Mouse (Mus musculus) layer of hippocampus, adult 11-12 months (tissue): Measurements from ENCODE around the gene Yipf1.

Experiments used
- DNase-seq: peaks from one replicate; pipeline ENCODE4 v3.0.0; 2022; ENCODE audit warnings: low spot score

Yipf1 gene

DNA sequence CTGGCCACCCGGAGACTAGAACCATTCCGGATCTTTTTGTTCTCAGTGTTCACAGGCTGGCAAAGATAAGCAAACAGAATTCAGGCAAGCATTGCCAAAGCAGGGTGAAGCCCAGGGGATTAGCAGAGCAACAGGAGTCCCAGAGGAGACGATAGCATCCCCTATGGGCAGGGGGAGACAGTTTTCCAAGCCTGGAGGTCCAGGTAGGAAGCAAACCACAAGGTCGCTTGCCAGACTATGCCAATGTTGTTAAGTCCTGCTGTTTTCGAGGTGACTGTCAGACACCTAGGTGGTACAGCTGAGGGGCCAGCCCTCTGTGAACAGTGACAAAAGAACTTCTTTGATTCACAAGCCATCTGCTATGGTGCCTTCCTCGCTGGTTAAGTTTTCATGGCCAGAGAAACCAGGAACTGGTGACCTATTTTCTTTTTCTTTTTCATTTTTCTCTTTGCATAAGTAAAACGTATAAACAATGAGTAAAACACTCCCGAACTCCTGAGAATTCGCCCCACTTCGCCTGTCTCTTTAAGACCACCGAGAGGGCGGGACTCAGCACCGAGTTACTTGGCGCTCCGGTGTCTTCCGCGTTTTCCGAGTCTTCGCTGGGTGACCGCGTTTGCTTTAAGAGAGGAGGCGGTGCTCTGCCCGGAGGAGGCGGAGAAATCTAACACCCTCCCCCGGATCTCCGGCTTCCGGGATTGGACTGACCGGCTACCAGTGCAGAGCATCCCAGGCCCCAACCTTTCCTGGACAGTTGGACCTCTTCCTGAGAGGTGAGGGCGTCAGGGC is at the start of gene Yipf1:
Yipf1 (plus strand) TSS at position 674 of the 789 bp plus-strand sequence.
- DNase-seq = peak; percentile 89

DNA sequence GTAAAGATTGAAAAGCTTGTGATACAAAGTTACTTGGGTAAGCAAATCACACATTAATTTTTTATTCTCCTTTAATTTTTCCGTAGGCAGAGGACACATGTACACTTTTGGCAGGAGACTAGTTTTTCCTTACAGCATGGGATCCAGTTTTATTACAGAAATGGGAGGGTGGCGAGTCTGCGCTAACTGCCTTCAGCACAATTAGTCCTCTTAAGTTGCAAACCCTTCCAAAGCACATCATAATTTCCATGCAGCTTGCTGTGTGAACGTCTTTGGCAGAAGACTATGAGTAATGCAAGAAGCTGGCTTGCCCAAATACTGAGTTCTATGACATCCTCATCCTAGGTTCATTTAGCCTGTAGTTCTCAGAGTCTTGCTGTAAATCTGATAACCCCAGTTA is 40.5 kb upstream of the Yipf1 start:
- no peak for DNase-seq

GRCm38 (mm10) chr4:107274511-107274910 is 39.7 kb upstream of the Yipf1 start:
- DNase-seq = no peak

GRCm38 (mm10) chr4:107278188-107278707 is 35.9 kb upstream of the Yipf1 start:
- no peak for DNase-seq

- no peak for DNase-seq
Observed at GRCm38 (mm10) chr4:107280843-107281475, 33.2 kb upstream of the Yipf1 start.

- no peak for DNase-seq
Observed at GRCm38 (mm10) chr4:107285446-107286200, 28.5 kb upstream of the Yipf1 start.

- DNase-seq = no peak
Observed at GRCm38 (mm10) chr4:107286386-107286785, 27.8 kb upstream of the Yipf1 start.

- DNase-seq = no peak
Observed at GRCm38 (mm10) chr4:107287517-107287916, 26.6 kb upstream of the Yipf1 start.

- DNase-seq = peak; percentile 26
Observed at GRCm38 (mm10) chr4:107291611-107292272, 22.4 kb upstream of the Yipf1 start.

- no peak for DNase-seq
Observed at GRCm38 (mm10) chr4:107292273-107292662, 21.9 kb upstream of the Yipf1 start.

DNA sequence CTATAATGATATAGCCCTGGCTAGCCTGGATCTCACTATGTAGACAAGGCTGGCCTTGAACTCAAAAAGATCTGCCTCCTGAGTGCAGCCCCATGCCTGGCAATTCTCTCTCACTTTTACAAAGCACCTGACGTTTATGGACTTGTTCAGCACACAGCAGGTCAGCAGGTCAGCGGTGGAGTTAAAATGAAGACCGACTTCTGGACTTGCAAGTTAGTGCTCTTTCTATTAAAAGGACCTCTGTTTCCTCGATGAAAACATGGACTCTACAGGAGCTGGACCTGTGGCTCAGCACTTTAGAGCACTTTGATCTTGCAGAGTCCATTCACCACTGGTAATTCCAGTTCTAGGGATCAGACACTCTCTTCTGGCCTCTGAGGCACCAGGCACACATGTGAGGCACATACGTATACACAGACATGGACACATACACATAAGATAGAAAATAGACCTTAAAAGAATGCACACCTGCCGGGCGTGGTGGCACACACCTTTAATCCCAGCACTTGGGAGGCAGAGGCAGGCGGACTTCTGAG is 16.0 kb upstream of the Yipf1 start:
- DNase-seq = no peak

- DNase-seq = no peak
Observed at GRCm38 (mm10) chr4:107299779-107300340, 14.3 kb upstream of the Yipf1 start.

DNA sequence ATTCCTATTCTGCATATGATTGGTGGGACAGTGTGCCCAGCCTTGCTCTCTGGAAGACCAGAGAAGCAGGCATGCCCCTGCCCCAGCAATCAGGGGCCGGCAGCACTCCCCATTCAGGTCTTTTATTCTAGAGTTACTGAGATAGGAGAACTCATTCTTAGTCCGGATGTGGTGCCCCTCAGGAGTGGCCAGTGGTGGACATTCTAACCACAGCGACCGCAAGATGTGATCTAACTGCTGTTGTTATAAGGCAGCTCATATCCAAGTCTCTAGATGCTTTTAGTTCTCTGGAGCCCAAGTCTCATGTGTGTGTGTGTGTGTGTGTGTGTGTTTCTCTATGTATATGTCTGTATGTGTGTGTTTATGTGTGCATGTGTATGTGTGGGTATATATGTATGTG is 13.8 kb upstream of the Yipf1 start:
- no peak for DNase-seq

- DNase-seq = no peak
Observed at GRCm38 (mm10) chr4:107300902-107301555, 13.1 kb upstream of the Yipf1 start.

- no peak for DNase-seq
Observed at GRCm38 (mm10) chr4:107302221-107302620, 11.9 kb upstream of the Yipf1 start.

DNA sequence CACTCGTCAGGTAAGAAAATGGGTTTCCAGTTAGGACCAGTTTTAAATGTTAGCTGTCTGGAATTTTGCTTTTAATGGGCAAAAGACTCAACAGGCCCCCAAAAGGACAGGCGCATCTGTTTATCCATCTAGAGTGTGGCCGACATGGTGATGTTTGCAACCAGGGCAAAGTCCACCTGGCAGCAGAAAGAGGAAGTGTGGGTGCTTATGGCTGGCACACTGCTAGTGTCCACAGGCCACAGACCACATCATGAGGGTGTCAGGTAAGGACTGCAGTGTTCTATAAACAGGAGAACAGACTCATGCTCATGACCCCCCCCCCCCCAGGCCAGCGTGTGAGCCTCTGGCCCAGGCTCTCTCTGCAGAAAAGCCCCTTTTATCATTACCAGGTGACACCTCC is 11.3 kb upstream of the Yipf1 start:
- DNase-seq = no peak

GRCm38 (mm10) chr4:107303531-107303930 is 10.6 kb upstream of the Yipf1 start:
- DNase-seq = no peak

DNA sequence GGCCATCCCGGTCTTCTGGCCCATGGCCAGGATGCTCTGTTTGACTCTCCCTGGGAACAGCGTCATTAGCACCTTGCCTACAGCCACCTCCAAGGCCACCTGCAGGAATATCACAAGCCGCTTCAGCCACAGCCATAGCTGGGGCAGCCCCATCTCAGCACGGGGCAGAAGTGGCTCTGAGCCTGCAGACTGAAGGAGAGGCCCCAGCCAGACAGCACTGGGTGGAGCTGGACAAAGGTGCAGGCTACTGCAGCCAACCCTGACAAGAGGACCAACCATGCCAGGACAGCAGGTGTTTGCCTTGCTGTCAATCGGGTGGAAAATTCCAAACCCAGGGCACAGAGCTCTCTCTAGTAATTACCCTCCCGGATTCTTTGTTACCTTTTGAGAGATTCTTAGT is 7.2 kb upstream of the Yipf1 start, which contains the start of gene Dio1:
Dio1 (minus strand) TSS at position 204 of the 400 bp plus-strand sequence.
- no peak for DNase-seq

- DNase-seq = no peak
Observed at GRCm38 (mm10) chr4:107314479-107314805, 279 bp downstream of the Yipf1 start.

DNA sequence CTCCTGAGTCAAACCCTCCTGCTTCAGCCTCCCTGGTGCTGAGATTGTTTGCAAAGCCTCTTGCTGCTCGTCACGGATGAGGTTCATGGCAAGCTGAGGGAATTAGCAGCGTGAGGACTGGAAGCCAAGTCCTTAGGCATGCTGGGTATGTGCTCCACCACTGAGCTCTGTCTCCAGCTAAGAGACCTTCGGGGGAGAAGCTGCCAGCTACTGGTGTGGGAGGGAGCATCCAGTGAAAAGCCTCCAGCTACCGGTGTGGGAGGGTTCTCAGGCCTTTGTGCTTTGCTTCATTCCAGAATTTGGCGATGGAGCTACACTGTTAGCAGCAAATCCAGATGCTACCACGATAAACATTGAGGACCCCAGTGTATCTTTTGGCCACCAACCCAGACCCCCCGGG is 4.5 kb downstream of the Yipf1 start:
- DNase-seq = no peak

- no peak for DNase-seq
Observed at GRCm38 (mm10) chr4:107321041-107321440, 6.9 kb downstream of the Yipf1 start.
